Mouse (Mus musculus) cerebellum, adult 2 months (tissue): ENCODE measurements around the gene Gimap5. TPM values are rescaled to one million over a fixed set of nuclear protein-coding genes. Genes with fewer than 3 reads are reported as not detected.

ENCODE experiments used
- DNase-seq, 2 experiments: peaks; one replicate each; pipeline ENCODE4 v3.0.0; 2021
- H3K27ac ChIP-seq: fragments of 200-500 bp; 2 replicates; pipeline ENCODE4 v1.5.1; 2012; ENCODE audit warnings: low read length, control low read depth, inconsistent platforms; ENCODE audit not compliant: insufficient read depth
- H3K27me3 ChIP-seq: fragments of 200-500 bp; 2 replicates; pipeline ENCODE4 v1.6.1; 2012; ENCODE audit warnings: inconsistent platforms, mild to moderate bottlenecking, low read length, moderate library complexity; ENCODE audit not compliant: control insufficient read depth, insufficient read depth
- H3K4me1 ChIP-seq: fragments of 200-500 bp; 2 replicates; pipeline ENCODE4 v1.6.1; 2011; ENCODE audit warnings: low read length; ENCODE audit not compliant: control insufficient read depth, insufficient read depth
- H3K4me3 ChIP-seq: fragments of 200-500 bp; replicated peaks from 2 replicates; pipeline ENCODE3; 2011; ENCODE audit warnings: mild to moderate bottlenecking, low read depth, low read length, control low read depth; ENCODE audit not compliant: insufficient read depth
- CTCF ChIP-seq: fragments of 200-500 bp; IDR thresholded peaks from 2 replicates; pipeline ENCODE4 v1.5.1; 2011; ENCODE audit warnings: low read depth, mild to moderate bottlenecking, control low read depth, low read length, moderate library complexity, borderline replicate concordance; ENCODE audit not compliant: insufficient read depth
- POLR2A ChIP-seq: fragments of 200-500 bp; IDR thresholded peaks from 2 replicates; pipeline ENCODE4 v1.6.1; 2011; ENCODE audit warnings: low read length, control low read depth, borderline replicate concordance; ENCODE audit not compliant: insufficient read depth
- polyA plus RNA-seq: library from polyadenylated mRNA; depleted of rRNA; stranded (reverse); fragments of >200 nt; gene quantifications from 2 replicates; pipeline ENCODE4 v1.2.3, GENCODE M21; 2012; rRNA removed

Gene Gimap5
- polyA plus RNA-seq, 1 experiment = 0.57 TPM

DNA sequence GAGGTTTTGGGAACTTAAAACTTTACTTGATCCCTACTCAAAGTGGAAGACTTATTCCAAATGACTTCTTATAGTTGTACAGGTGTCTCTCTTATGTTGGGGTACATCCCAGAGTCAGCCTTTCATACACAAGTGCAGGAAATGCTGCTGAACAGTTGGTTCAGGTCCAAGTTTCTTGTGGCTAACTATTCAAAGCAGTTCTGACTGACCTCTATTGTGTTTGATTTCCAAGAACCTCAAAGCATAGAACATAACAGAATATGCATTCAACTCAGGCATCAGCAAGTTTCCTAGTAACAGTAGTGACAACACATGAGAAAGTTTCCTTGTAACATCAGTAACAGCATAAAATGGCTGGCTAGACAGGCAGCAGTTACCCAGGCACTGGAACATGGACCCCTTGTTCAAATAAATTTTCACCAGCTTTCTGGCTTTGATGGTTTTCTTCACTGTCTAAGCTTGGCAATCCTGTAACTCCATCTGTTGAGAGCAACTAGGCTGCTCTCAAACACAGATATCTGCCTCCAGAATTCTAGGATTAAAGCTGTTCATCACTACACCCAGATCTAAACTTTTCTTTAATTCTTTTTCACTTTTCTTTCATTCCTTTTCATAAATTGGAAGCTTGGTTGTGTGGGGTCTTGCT lies 57.5 kb downstream of the Gimap5 start:
- no peaks in the 10 kb centered on the region for H3K27me3 ChIP-seq
- no peak overlapping the region for H3K27ac ChIP-seq
- no peak overlapping the region for H3K4me3 ChIP-seq
- no peak for TF ChIP-seq CTCF
- TF ChIP-seq POLR2A = no peak
- no peak for DNase-seq
- H3K4me1 ChIP-seq = no peaks in the 10 kb centered on the region

Other genes with a start within 250 kb of the Gimap5 start
- 459 and 460 TPM in 2 replicates for gene Atp6v0e2, start 208.6 kb upstream of the Gimap5 start, polyA plus RNA-seq
- gene Lrrc61, start 191.4 kb upstream of the Gimap5 start, polyA plus RNA-seq = 30.0 and 33.1 TPM in 2 replicates
- 13.7 and 21.6 TPM in 2 replicates for gene Rarres2, start 173.4 kb upstream of the Gimap5 start, polyA plus RNA-seq
- not detected in 2 replicates for gene Gm45021, start 156.6 kb upstream of the Gimap5 start, polyA plus RNA-seq
- gene Repin1, start 152.3 kb upstream of the Gimap5 start, polyA plus RNA-seq = 98.5 and 109 TPM in 2 replicates
- gene Gm44965, start 152.3 kb upstream of the Gimap5 start, polyA plus RNA-seq = not detected in 2 replicates
- 7.4 and 7.6 TPM in 2 replicates for gene Zfp775, start 144.1 kb upstream of the Gimap5 start, polyA plus RNA-seq
- gene AI854703, start 119.4 kb upstream of the Gimap5 start, polyA plus RNA-seq = 34.3 and 35.2 TPM in 2 replicates
- 1.3 TPM in 2 replicates for gene Gimap8, start 99.0 kb upstream of the Gimap5 start, polyA plus RNA-seq
- gene Gimap9, start 70.1 kb upstream of the Gimap5 start, polyA plus RNA-seq = 0.86 and 0.98 TPM in 2 replicates
- gene Gimap4, start 61.6 kb upstream of the Gimap5 start, polyA plus RNA-seq = 0.54 and 0.74 TPM in 2 replicates
- 4.1 and 4.6 TPM in 2 replicates for gene Gimap6, start 38.0 kb upstream of the Gimap5 start, polyA plus RNA-seq
- gene Gm28053, start 27.6 kb upstream of the Gimap5 start, polyA plus RNA-seq = 0.93 TPM in 1 of 2 replicates, not detected in the other
- not detected in 2 replicates for gene Gimap7, start 27.6 kb upstream of the Gimap5 start, polyA plus RNA-seq
- 1.8 and 2.3 TPM in 2 replicates for gene Gimap1, start 7.1 kb upstream of the Gimap5 start, polyA plus RNA-seq
- 0.29 and 0.36 TPM in 2 replicates for gene Gimap3, start 24.7 kb downstream of the Gimap5 start, polyA plus RNA-seq
- gene Tmem176a, start 94.7 kb downstream of the Gimap5 start, polyA plus RNA-seq = 11.0 and 12.5 TPM in 2 replicates
- 48.7 and 54.4 TPM in 2 replicates for gene Tmem176b, start 95.3 kb downstream of the Gimap5 start, polyA plus RNA-seq
- 0.25 and 0.31 TPM in 2 replicates for gene Aoc1, start 126.7 kb downstream of the Gimap5 start, polyA plus RNA-seq
- gene 1600015I10Rik, start 183.7 kb downstream of the Gimap5 start, polyA plus RNA-seq = not detected in 2 replicates
- not detected in 2 replicates for gene Doxl2, start 228.8 kb downstream of the Gimap5 start, polyA plus RNA-seq
- gene Svs1, start 240.7 kb downstream of the Gimap5 start, polyA plus RNA-seq = not detected in 2 replicates